Mouse (Mus musculus) megakaryocyte progenitor cell, adult 5-6 weeks (primary cell): ENCODE data around the gene Arhgap10. TPM values are rescaled to one million over a fixed set of nuclear protein-coding genes. Genes with fewer than 3 reads are reported as not detected.

Experiments used
- ATAC-seq: replicated peaks from 2 replicates; pipeline ENCODE4 v1.8.0; 2016; ENCODE audit warnings: mild to moderate bottlenecking, moderate TSS enrichment, inconsistent platforms; ENCODE audit not compliant: poor library complexity
- total RNA-seq, 2 experiments: library from RNA; stranded (forward) in 1 of 2; stranded (reverse) in 1 of 2; fragments of 157-497, 149-512 nt in 1 of 2; fragments of 200-1000 nt in 1 of 2; gene quantifications; 2 replicates each; pipeline versions ENCODE4 v1.2.3 to v1.2.4; 2015 to 2017

The Arhgap10 gene
- total RNA-seq, 2 experiments from 2014 or later: 6.6 to 12.2 TPM

DNA sequence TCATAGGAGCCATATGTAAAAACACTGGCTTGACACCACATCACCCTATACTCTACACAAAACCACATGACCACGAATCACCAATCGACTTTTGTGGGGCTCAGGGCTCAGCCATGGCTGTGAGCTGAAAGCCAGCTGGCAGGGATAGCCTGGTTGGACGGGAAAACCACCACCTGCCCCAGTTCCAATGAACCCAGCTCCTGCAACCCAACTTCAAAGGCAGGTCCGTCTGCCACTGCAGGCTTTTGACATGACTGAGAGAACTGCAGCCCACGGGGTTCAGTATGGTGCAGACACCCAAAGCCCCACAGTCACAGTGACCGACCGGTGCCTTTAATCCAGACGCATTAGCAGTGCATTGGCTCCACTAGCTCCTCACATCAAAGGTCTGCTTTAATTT lies 207.7 kb downstream of the Arhgap10 start:
- ATAC-seq: no peak

GRCm38 (mm10) chr8:77294599-77294998 lies 223.2 kb downstream of the Arhgap10 start:
- ATAC-seq: no peak

GRCm38 (mm10) chr8:77292649-77293048 lies 225.1 kb downstream of the Arhgap10 start:
- ATAC-seq: no peak

DNA sequence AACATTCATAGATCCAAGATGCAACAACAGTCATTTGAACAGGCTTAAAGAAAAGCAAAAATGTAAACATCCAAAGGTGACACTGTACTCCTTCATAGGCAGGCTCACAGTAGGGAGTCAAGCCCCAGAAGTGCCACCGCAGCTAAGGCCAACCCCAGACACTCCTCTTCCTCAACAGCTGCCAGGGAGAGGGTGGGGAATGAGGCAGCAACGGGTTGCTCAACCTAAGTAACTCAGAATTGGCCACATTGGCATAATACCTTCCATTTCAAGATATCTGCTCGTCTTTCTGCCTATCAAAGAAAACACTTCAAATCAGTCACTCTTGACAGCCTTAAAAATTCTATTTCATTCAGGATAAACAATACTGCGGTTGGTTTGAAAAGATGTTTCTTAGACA lies 225.6 kb downstream of the Arhgap10 start:
- no peak for ATAC-seq

- ATAC-seq: no peak
Measured at GRCm38 (mm10) chr8:77288492-77288891, 229.3 kb downstream of the Arhgap10 start.

DNA sequence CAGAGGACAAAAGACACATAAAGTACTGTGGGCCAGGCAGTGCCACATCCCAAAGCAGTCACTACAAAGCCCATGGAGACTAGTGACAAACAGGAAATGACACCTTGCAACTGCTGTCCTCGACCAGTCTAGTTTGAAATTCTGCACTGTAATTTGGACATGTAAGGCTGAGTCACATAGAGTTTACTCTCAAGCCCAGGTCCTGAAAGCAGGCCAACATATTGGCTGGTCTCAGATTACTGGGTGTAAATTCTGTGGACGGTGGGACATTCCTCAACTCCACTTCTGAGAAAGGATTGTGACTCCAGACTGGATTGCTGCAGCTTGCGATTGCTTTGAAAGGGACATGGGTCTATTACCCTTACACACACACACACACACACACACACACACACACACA lies 229.7 kb downstream of the Arhgap10 start:
- no peak for ATAC-seq

DNA sequence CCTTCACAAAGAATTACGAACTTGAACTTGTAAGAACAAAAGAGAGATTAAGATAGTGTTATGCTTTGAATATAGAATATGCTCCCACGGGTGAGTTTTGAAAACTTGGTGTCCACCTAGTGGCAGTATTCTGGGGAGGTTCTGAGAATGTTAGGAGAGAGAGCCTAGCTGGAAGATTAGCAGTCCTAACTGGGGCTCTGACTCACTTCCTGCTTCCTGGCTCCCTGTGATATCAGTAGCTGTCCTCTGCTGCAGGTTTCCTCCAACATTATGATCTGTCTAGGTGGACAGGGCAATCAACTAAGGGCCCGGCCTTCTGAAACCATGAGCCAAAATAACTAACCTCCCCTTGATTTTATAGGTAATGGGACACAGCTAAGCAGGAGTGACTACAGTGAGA lies 233.3 kb downstream of the Arhgap10 start:
- 0 out of 2 replicates have a peak, but pooled peaks have one; percentile 37 for ATAC-seq

- peak; percentile 70 for ATAC-seq
Measured at GRCm38 (mm10) chr8:77282605-77283236, 235.0 kb downstream of the Arhgap10 start.

DNA sequence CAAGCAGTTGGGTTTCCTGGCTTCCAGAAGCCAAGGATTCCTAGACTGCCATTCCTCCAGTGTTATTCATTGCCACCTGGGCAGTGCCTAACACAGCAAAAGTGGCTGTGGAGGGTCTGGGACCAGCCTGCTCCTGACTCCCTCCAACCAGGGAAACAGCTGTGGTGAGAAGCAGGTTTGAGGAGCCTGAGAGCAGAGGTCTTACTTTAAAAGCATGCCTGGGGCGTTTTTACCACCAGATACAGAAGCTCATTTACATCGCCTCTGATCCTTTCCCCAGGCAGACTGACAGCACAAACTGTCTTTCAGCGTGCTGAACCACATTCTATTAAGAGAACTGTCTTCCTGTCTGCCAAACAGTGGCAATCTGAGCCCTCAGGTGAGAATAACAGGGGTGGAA lies 237.8 kb downstream of the Arhgap10 start:
- ATAC-seq: no peak

- no peak for ATAC-seq
Measured at GRCm38 (mm10) chr8:77278246-77278645, 239.5 kb downstream of the Arhgap10 start.

DNA sequence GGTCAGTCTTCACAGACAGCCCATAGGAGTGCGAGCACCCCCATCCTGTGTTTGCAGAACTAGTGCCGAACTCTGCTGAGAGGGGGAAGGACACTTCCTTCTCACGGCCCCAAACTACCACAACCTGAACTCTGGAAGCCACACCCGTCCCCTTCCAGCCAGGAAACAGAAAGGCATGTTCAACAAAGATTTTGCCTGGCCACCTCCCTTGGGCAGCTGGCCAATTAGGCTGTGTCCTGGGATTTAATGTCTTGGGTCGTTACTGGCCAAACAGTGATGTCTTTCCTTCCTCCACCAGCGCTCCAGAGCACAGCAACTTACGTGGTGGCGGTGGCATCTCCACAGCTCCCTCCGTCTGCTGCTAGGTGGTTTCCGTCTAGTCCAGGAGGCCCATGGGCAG lies 240.9 kb downstream of the Arhgap10 start:
- ATAC-seq: peak; percentile 69

- 0 out of 2 replicates have a peak, but pooled peaks have one; percentile 24 for ATAC-seq
Measured at GRCm38 (mm10) chr8:77275571-77275970, 242.2 kb downstream of the Arhgap10 start.

GRCm38 (mm10) chr8:77272136-77272535 lies 245.6 kb downstream of the Arhgap10 start:
- ATAC-seq: no peak

GRCm38 (mm10) chr8:77267941-77268405 lies 249.8 kb downstream of the Arhgap10 start:
- no peak for ATAC-seq

- no peak for ATAC-seq
Measured at GRCm38 (mm10) chr8:77262216-77263009, 255.3 kb downstream of the Arhgap10 start.

- ATAC-seq: no peak
Measured at GRCm38 (mm10) chr8:77261215-77261614, 256.5 kb downstream of the Arhgap10 start.

DNA sequence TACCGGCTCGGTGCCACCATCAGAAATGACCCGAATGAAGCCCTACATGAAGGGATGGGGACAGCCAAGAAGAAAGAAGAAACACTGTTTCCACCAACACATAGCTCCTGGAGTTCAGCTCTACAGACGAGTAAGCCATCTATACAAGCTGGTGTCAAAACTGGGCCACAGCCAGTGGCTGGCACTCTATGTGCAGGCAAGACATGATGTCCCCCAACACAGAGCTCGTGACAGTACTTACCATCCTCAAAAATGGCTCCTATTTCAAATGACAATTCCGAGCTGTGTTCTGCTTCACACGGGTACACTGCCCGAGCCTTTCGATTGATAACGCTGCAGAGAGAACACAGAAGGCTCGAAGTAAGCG lies 260.7 kb downstream of the Arhgap10 start:
- ATAC-seq: no peak

- ATAC-seq: no peak
Measured at GRCm38 (mm10) chr8:77256450-77257084, 261.2 kb downstream of the Arhgap10 start.

DNA sequence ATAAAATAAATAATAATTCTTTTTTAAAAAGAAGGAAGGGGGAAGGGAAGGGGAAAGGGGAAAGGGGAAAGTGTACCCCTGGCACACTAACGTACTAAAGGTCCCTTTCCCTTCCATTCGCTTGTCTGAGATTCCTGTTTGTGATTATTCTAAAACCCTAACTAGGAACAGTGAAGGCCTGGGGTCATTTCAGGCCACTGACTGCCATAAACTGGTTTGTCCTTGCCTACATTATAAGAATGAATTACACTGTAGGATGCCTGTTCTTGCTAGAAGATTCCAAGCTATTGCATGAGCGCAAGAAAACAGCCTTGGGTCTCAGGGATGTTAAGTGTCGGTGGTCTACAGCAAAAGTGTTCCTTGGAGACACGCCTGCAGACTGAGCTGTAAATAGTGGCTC lies 263.3 kb downstream of the Arhgap10 start:
- ATAC-seq: no peak

DNA sequence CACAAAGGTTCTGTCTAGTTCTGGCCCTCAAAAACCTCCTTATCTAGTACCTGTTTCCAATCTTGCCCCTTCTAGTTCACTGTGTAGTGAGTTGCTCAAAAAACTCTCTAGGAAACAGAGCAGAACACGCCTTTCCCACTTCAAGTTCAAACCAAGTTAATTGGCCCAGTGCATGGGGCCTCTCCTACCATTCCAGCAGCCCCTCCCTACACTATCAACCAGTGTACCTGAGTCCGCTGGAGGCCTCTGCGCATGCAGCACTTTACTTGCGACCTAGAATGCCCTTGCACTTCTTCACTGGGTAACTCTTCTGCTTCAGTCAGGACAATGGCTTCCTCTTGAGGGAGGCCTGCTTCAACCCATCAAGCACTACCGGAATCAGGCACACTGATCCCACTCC lies 266.6 kb downstream of the Arhgap10 start:
- ATAC-seq: no peak

GRCm38 (mm10) chr8:77250094-77250493 lies 267.7 kb downstream of the Arhgap10 start:
- no peak for ATAC-seq

- ATAC-seq: no peak
Measured at GRCm38 (mm10) chr8:77241381-77241780, 276.4 kb downstream of the Arhgap10 start.
